Mouse (Mus musculus): ENCODE data around the gene Kif3a. TPM values are rescaled to one million over a fixed set of nuclear protein-coding genes. Genes with fewer than 3 reads are reported as not detected.
"Not testable (repeated sequence)": the region's sequence is repeated elsewhere in the genome, so short reads cannot be mapped to it uniquely, and the experiment has no call there.

Gene Kif3a
- total RNA-seq, 2 experiments from 2014 or later, result 115 to 130 TPM

- intact Hi-C loops (cut with DNase I), result no loop called here
- no peak for DNase-seq (ENCODE audit: low spot score in 2 of 2)
These were observed 28.1 kb upstream of the Kif3a start for GRCm38 (mm10) chr11:53539002-53539491.

DNA sequence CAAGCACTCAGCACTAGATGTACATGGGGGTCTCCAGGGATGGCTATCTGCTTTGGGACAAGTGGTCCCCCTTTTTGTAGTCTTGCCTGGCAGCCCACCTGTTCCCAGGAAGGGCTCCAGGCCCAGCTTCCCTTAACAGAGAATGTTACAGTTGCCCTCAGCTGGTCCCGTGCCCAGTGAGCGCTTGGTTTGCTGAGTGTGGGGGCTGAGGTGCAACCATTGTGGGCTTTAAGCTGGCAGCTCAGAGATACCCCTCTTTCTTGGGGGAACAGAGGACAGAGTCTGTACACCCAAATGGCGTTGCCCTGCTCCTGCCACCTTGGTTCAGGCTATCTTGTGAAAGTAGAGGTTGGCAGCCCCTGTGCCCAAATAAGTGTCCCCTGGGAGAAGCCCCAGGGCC lies 26.8 kb upstream of the Kif3a start:
- DNase-seq (ENCODE audit: low spot score in 2 of 2), result peak in 1 of 2 experiments; percentile 59
- intact Hi-C loops (cut with DNase I), result no loop called here

GRCm38 (mm10) chr11:53541222-53541621 lies 26.0 kb upstream of the Kif3a start:
- intact Hi-C loops (cut with DNase I), result no loop called here
- no peak for DNase-seq (ENCODE audit: low spot score in 2 of 2)

- intact Hi-C loops (cut with DNase I), result no loop called here
These were observed 24.2 kb upstream of the Kif3a start for GRCm38 (mm10) chr11:53543021-53543420.

DNA sequence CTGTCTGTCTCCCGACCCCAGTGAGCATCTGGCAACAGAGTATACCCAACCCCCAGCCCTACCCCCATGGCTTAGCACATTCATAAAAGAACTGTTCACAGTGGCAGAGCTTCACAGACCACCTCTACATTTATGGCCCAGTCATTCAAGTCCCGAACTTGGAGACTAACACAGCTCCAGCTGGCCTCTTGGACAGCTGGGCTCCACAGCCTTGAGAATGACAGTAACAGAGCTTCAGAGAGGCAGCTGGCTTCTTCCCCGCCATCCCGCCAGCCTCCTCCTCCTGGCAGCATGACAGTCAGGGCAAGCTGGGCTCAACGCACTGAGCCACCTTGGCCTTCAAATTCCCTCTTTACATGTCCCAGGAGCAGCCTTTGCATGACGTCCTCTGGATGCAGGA lies 20.9 kb upstream of the Kif3a start:
- intact Hi-C loops (cut with DNase I), result no loop called here
- DNase-seq (ENCODE audit: low spot score in 2 of 2), result no peak

More at GRCm38 (mm10) chr11:53543021-53543420, 24.2 kb upstream of the Kif3a start:
- no peak for DNase-seq (ENCODE audit: low spot score in 2 of 2)

GRCm38 (mm10) chr11:53547566-53547965 lies 19.6 kb upstream of the Kif3a start:
- intact Hi-C loops (cut with DNase I), result no loop called here

DNA sequence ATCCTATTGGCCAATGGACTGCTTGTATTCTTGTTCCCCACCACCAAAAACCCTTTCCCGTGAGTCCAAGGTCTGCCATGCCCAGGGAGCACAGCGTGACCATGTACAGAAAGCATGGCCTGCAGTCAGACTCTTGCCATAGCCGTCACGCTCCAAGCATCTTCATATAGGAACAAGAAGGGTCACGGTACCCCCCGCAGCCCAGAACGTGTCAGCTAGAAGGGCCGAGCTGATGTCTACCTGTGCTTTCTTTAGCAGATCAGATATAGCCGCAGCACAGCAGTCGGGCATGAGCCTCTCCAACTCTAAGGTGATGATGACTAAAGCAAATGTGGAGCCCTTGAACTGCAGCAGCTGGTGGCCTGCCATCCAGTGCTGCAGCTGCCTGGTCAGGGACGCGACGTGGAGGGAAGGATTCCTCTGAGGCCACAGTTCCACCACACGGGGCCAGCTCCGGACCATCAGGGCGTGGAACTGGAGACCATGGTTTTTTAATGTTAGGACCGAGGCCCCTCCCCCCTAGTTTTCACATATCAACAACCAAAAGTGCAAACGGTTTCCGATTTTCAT lies 19.1 kb upstream of the Kif3a start:
- intact Hi-C loops (cut with DNase I), result no loop called here
- DNase-seq (ENCODE audit: low spot score in 2 of 2), result no peak

More at GRCm38 (mm10) chr11:53547566-53547965, 19.6 kb upstream of the Kif3a start:
- no peak for DNase-seq (ENCODE audit: low spot score in 2 of 2)

- DNase-seq (ENCODE audit: low spot score in 2 of 2), result no peak
These were observed 16.5 kb upstream of the Kif3a start for GRCm38 (mm10) chr11:53550714-53551113.

GRCm38 (mm10) chr11:53551754-53552153 lies 15.4 kb upstream of the Kif3a start:
- no peak for DNase-seq (ENCODE audit: low spot score in 2 of 2)
- intact Hi-C loops (cut with DNase I), result no loop called here

More at GRCm38 (mm10) chr11:53550714-53551113, 16.5 kb upstream of the Kif3a start:
- intact Hi-C loops (cut with DNase I), result no loop called here

GRCm38 (mm10) chr11:53556529-53556928 lies 10.7 kb upstream of the Kif3a start:
- intact Hi-C loops (cut with DNase I); DNase-seq (ENCODE audit: low spot score in 2 of 2): not testable (repeated sequence)

DNA sequence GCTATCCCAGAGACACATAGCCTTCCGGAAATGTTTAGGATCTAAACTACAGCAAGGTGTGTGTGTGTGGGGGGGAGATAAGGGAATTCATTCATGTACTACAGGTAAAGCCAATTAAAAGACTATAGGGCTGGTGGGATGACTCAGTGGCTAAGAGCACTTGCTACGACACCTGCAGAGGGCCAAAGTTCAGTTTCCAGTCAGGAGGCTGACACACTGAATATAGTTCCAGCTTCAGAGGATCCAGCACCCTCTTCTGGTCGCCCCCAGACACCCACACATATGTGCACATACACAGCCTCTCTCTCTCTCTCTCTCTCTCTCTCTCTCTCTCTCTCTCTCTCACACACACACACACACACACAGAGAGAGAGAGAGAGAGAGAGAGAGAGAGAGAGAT lies 9.2 kb upstream of the Kif3a start:
- DNase-seq (ENCODE audit: low spot score in 2 of 2); intact Hi-C loops (cut with DNase I): not testable (repeated sequence)

- intact Hi-C loops (cut with DNase I); DNase-seq (ENCODE audit: low spot score in 2 of 2): not testable (repeated sequence)
These were observed 7.2 kb upstream of the Kif3a start for GRCm38 (mm10) chr11:53559980-53560379.

DNA sequence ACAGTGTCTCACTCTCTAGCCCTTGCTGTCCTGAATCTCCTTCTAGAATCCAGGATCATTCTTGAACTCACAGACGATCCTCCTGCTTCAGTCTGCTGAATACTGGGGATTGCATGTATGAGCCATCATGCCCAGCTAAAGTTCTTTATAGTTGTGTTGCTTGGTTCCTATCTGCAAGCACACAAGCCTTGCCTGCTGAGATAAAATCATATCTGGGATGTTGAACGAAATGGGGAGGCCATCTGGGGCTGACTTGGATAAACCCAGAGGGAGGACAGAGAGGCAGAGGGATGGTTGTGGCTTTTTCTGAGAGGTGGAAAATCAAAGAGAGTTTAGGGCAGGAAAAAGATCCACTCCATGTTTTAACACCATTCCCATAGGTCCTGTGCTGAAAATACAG lies 5.2 kb upstream of the Kif3a start:
- no peak for DNase-seq (ENCODE audit: low spot score in 2 of 2)
- intact Hi-C loops (cut with DNase I), result no loop called here

DNA sequence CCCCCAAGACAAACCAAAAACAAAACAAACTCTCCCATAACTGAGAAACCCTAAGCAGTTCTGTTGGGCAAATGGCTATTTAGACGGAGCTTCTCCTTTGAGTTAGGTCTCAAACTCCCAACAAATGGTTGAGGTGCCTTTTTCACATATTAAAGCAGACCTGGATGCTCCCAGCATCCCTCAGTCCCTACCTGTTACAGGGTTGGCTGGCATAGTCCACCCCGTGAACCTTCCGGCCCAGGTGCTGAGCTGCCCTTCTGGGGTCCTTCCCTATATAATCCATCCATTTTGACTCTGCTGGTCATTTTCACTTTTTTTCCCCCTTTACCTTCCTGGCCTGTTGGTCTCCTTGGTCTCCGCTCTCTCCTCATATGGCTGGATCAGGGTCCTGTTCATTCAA lies 533 bp upstream of the Kif3a start:
- intact Hi-C loops (cut with DNase I), result loop anchor here (5.0 kb wide), 1 partner anchor 94 kb away; the partner anchor contains the start of gene Gm9837
- no peak for DNase-seq (ENCODE audit: low spot score in 2 of 2)

DNA sequence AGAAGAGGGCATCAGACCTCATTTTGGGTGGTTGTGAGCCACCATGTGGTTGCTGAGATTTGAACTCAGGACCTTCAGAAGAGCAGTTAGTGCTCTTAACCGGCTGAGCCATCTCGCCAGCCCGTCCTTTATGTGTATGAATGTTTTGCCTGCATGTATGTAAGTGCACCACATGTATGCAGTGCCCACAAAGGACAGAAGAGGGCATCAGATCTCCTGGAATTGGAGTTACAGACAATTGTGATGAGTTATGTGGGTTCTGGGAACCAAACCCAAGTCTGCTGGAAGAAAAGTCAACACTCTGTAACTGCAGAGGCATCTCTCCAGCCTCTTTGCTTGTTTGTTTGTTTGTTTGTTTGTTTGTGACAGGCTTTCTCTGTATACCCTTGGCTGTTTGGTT lies 13.4 kb downstream of the Kif3a start:
- no peak for DNase-seq (ENCODE audit: low spot score in 2 of 2)
- intact Hi-C loops (cut with DNase I), result loop anchor here (5.0 kb wide), 1 partner anchor 103 kb away; no protein-coding TSS in a partner anchor

GRCm38 (mm10) chr11:53583151-53583550 lies 16.0 kb downstream of the Kif3a start:
- DNase-seq (ENCODE audit: low spot score in 2 of 2), result no peak
- intact Hi-C loops (cut with DNase I), result loop anchor here (5.0 kb wide), 1 partner anchor 106 kb away; no protein-coding TSS in a partner anchor

GRCm38 (mm10) chr11:53584849-53585248 lies 17.7 kb downstream of the Kif3a start:
- intact Hi-C loops (cut with DNase I), result loop anchor here (5.0 kb wide), 2 partner anchors 42 to 108 kb away; no protein-coding TSS in a partner anchor
- DNase-seq (ENCODE audit: low spot score in 2 of 2), result no peak

GRCm38 (mm10) chr11:53585510-53585909 lies 18.3 kb downstream of the Kif3a start:
- intact Hi-C loops (cut with DNase I), result loop anchor here (5.0 kb wide), 1 partner anchor 42 kb away; no protein-coding TSS in a partner anchor
- no peak for DNase-seq (ENCODE audit: low spot score in 2 of 2)

DNA sequence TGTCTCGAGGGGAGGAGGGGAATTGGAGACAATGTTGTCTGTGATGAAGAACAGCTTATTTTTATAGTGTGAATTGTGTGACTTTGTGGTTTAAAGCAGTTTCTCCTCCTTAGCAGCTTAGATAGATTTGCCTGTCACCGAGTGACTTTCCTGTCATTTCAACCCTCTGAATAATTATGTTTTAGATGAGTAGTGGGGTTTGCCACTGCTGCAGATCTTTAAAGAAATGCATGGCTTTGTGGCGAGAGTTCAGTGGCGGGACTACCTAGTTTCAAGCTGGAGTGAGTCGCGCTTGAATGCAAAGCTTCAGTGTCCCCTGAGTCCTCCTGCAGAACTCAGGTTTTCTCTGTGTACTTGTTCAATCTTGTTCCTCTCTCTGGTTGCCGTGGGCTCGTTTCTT lies 21.1 kb downstream of the Kif3a start:
- intact Hi-C loops (cut with DNase I), result loop anchor here (5.0 kb wide), 1 partner anchor 39 kb away; no protein-coding TSS in a partner anchor
- DNase-seq (ENCODE audit: low spot score in 2 of 2), result no peak

DNA sequence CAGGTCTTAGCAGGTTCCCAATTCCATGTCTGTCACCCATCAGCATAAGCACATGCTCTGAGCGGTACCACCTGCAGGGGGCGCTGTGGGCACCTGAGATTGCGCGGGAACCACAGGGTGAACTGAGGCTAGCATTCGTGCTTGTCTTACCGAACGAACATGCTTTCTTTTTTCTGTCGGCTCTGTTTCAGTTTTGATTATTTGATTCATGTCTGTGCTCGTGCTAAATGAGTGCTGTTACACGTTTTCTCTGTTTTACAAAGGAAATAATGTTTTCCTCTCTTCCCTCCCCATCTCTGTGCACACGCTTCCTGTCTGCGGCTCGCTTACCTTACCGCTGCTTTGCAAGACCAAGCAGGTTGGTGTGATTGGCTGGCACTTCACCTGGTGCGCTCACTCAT lies 23.2 kb downstream of the Kif3a start:
- DNase-seq (ENCODE audit: low spot score in 2 of 2), result peak in 1 of 2 experiments; percentile 25
- intact Hi-C loops (cut with DNase I), result no loop called here

- DNase-seq (ENCODE audit: low spot score in 2 of 2), result no peak
- intact Hi-C loops (cut with DNase I), result no loop called here
These were observed 23.9 kb downstream of the Kif3a start for GRCm38 (mm10) chr11:53591116-53591515.
